Mouse (Mus musculus) neural tube, embryonic 12.5 days (tissue): Measurements from ENCODE around the gene Tmtc4. TPM values are rescaled to one million over a fixed set of nuclear protein-coding genes. Genes with fewer than 3 reads are reported as not detected.

Experiments
- ATAC-seq: fragments of 200-750 bp; cut with Nextera tagmentation; 2 replicates; pipeline ENCODE4 v1.8.0; 2017; ENCODE audit warnings: low read depth, mild to moderate bottlenecking, moderate TSS enrichment, moderate library complexity; ENCODE audit not compliant: low FRiP score
- H3K27ac ChIP-seq: fragments of 300-500 bp; sonication (generic); 2 replicates; pipeline ENCODE4 v1.5.1; 2016
- H3K27me3 ChIP-seq: fragments of 300-500 bp; sonication (generic); replicated peaks from 2 replicates; pipeline ENCODE4 v1.6.1; 2016; ENCODE audit warnings: mild to moderate bottlenecking
- H3K36me3 ChIP-seq: fragments of 300-500 bp; sonication (generic); 2 replicates; pipeline ENCODE4 v1.6.1; 2016; ENCODE audit warnings: mild to moderate bottlenecking
- H3K4me1 ChIP-seq: fragments of 300-500 bp; sonication (generic); 2 replicates; pipeline ENCODE4 v1.6.1; 2016
- H3K4me2 ChIP-seq: fragments of 300-500 bp; sonication (generic); replicated peaks from 2 replicates; pipeline ENCODE4 v1.6.1; 2016; ENCODE audit warnings: mild to moderate bottlenecking
- H3K4me3 ChIP-seq: fragments of 300-500 bp; sonication (generic); 2 replicates; pipeline ENCODE4 v1.5.1; 2016
- H3K9ac ChIP-seq: fragments of 300-500 bp; sonication (generic); 2 replicates; pipeline ENCODE4 v1.6.1; 2016; ENCODE audit warnings: mild to moderate bottlenecking
- H3K9me3 ChIP-seq: fragments of 300-500 bp; sonication (generic); 2 replicates; pipeline ENCODE4 v1.6.1; 2016; ENCODE audit warnings: mild to moderate bottlenecking
- WGBS: fragments of 180-500 bp; shearing (Covaris S2); methylation state at CpG from one replicate; pipeline ENCODE4 v1.1.7; 2016; 5-methylcytosine and 5-hydroxymethylcytosine counted together
- polyA plus RNA-seq: library from polyadenylated mRNA; unstranded; fragments of >200 nt; fragmentation: Nextera tagmentation; extraction: Ambion mirVana; gene quantifications from 2 replicates; pipeline ENCODE4 v1.2.1, GENCODE M21; 2016

The Tmtc4 gene
- polyA plus RNA-seq, 1 experiment from 2014 or later: 58.7 TPM

GRCm38 (mm10) chr14:122911265-122911664, 72.6 kb downstream of the Tmtc4 start:
- H3K4me1 ChIP-seq: peaks cover 4% of the 10 kb centered on the region
- peaks cover 11% of the 10 kb centered on the region for H3K27me3 ChIP-seq
- no peak for ATAC-seq
- no peak overlapping the region for H3K27ac ChIP-seq
- peaks cover 7% of the 10 kb centered on the region; the same call in 1 of the 2 replicates for H3K9me3 ChIP-seq
- H3K4me2 ChIP-seq: no peak overlapping the region
- no peak overlapping the region for H3K4me3 ChIP-seq
- H3K36me3 ChIP-seq: no peaks in the 10 kb centered on the region
- H3K9ac ChIP-seq: no peak overlapping the region

GRCm38 (mm10) chr14:122909368-122910091, 74.3 kb downstream of the Tmtc4 start:
- Histone ChIP-seq H3K9ac (no peak overlapping the region), H3K4me3 (no peak overlapping the region), H3K4me1 (peaks cover 4% of the 10 kb centered on the region), H3K36me3 (no peaks in the 10 kb centered on the region), H3K9me3 (peaks cover 7% of the 10 kb centered on the region; the same call in 1 of the 2 replicates), H3K27ac (no peak overlapping the region), H3K27me3 (peaks cover 11% of the 10 kb centered on the region), H3K4me2 (no peak overlapping the region)
- WGBS: 86% methylated on average over 5 of the region's 5 CpGs
- no peak for ATAC-seq

DNA sequence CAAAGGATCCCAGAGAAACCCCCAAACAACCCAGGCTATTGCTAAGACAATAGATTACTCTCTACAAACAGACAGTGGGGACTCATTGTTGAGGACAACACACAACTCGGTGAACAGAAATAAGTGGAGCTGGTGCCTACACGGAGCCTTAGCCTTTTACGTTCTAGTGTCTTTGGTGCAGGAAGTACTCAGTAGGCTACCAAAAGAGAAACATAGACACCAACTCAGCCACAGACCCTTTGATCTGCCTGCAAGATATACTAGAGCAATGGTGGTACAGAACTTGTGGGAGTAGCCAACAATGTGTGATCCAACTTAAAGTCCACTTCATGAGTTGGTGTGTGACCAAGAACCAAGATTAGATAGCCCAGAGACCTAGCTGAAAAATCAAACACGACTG, 75.8 kb downstream of the Tmtc4 start:
- Histone ChIP-seq H3K9me3 (peaks cover 7% of the 10 kb centered on the region; the same call in 1 of the 2 replicates), H3K9ac (no peak overlapping the region), H3K4me3 (no peak overlapping the region), H3K27ac (no peak overlapping the region), H3K36me3 (no peaks in the 10 kb centered on the region), H3K4me2 (no peak overlapping the region), H3K4me1 (peaks cover 2% of the 10 kb centered on the region), H3K27me3 (peaks cover 4% of the 10 kb centered on the region; the same call in 1 of the 2 replicates)
- 91% methylated on average over 4 of the region's 4 CpGs for WGBS
- no peak for ATAC-seq

DNA sequence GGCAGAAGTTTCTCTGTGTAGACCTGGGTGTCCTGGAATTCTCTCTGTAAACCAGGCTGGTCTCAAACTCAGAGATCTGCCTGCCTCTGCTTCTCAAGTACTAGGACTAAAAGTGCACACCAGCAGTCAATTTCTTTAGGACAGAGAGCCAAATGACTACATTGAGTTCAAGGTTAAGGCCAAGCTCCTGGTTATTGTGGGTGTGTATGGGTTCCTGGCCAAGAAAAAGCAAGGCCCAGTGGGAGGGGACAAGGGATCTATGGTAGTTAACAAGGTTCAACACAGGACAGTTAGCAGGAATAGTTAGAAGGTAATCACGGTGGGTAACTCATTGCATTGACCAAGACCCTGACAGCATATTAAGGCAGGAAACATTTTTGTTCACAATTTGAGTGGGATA, 78.8 kb downstream of the Tmtc4 start:
- H3K4me2 ChIP-seq: no peak overlapping the region
- H3K36me3 ChIP-seq: no peaks in the 10 kb centered on the region
- no peak overlapping the region for H3K9ac ChIP-seq
- no peaks in the 10 kb centered on the region for H3K4me1 ChIP-seq
- 94% methylated on average over 1 of the region's 1 CpGs for WGBS
- no peak overlapping the region for H3K27ac ChIP-seq
- no peak overlapping the region for H3K4me3 ChIP-seq
- ATAC-seq: no peak
- peaks cover 7% of the 10 kb centered on the region; the same call in 1 of the 2 replicates for H3K9me3 ChIP-seq
- no peaks in the 10 kb centered on the region for H3K27me3 ChIP-seq

DNA sequence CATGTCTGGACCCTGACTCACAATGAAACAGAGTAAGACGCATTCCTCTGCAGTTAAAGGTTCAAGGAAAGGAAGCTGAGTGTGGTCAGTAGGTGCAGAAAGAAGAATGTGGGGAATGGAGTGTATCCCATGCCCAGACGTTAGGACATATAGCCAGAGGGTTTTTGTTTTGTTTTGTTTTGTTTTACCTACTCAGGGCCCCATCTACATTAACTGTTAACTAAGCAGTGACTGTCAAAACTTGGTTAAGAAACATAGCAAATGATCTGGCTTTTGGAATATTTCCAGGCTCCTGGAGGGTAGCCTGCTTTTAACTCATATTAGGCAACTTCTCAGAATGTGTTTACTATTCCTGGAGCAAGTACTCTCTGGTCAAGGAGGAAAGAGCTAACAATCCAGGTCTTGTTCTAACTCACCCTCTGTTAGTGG, 79.9 kb downstream of the Tmtc4 start:
- no peak overlapping the region for H3K4me3 ChIP-seq
- WGBS: 79% methylated on average over 2 of the region's 2 CpGs
- peaks cover 7% of the 10 kb centered on the region; the same call in 1 of the 2 replicates for H3K9me3 ChIP-seq
- no peaks in the 10 kb centered on the region for H3K4me1 ChIP-seq
- H3K9ac ChIP-seq: no peak overlapping the region
- no peak for ATAC-seq
- no peaks in the 10 kb centered on the region for H3K36me3 ChIP-seq
- no peak overlapping the region for H3K27ac ChIP-seq
- no peaks in the 10 kb centered on the region for H3K27me3 ChIP-seq
- H3K4me2 ChIP-seq: no peak overlapping the region

DNA sequence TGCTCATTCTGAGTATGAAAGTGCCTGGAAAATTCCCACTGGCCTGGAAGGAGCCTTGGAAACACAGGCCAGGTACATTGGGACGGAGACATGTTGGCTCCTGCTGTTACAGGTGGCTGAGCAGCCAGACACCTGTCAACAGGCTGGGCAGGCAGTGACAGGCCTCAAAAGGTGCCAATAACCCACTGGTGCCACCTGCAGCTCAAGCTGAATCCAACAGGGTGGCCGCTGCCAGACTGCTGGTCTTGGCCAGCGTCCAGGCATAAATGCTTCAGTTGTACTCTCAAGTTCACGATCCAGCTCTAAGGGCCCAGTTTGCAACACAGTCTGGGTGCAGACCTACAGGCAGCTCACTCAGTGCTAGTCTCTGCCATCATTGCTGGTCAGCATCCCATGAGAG, 81.0 kb downstream of the Tmtc4 start:
- no peaks in the 10 kb centered on the region for H3K4me1 ChIP-seq
- ATAC-seq: no peak; the same call in 1 of the 2 replicates
- no peak overlapping the region for H3K4me2 ChIP-seq
- no peak overlapping the region for H3K9ac ChIP-seq
- H3K27ac ChIP-seq: no peak overlapping the region
- no peaks in the 10 kb centered on the region; the same call in 1 of the 2 replicates for H3K9me3 ChIP-seq
- no peak overlapping the region for H3K4me3 ChIP-seq
- no peaks in the 10 kb centered on the region for H3K36me3 ChIP-seq
- 71% methylated on average over 4 of the region's 4 CpGs for WGBS
- H3K27me3 ChIP-seq: no peaks in the 10 kb centered on the region

- Histone ChIP-seq H3K36me3 (no peaks in the 10 kb centered on the region), H3K27me3 (no peaks in the 10 kb centered on the region), H3K9me3 (no peaks in the 10 kb centered on the region), H3K4me1 (no peaks in the 10 kb centered on the region), H3K27ac (no peak overlapping the region), H3K9ac (no peak overlapping the region), H3K4me2 (no peak overlapping the region), H3K4me3 (no peak overlapping the region)
- no peak for ATAC-seq
- 76% methylated on average over 2 of the region's 2 CpGs for WGBS
Observed at GRCm38 (mm10) chr14:122902136-122902535, 81.7 kb downstream of the Tmtc4 start.

- no peak overlapping the region for H3K4me3 ChIP-seq
- H3K4me1 ChIP-seq: no peaks in the 10 kb centered on the region
- H3K27ac ChIP-seq: no peak overlapping the region
- 86% methylated on average over 2 of the region's 2 CpGs for WGBS
- H3K9me3 ChIP-seq: no peaks in the 10 kb centered on the region
- no peaks in the 10 kb centered on the region for H3K27me3 ChIP-seq
- no peak overlapping the region for H3K4me2 ChIP-seq
- H3K36me3 ChIP-seq: no peaks in the 10 kb centered on the region
- H3K9ac ChIP-seq: no peak overlapping the region
- ATAC-seq: no peak
Observed at GRCm38 (mm10) chr14:122901715-122902114, 82.1 kb downstream of the Tmtc4 start.

- H3K27me3 ChIP-seq: no peaks in the 10 kb centered on the region
- no peak for ATAC-seq
- no peaks in the 10 kb centered on the region for H3K4me1 ChIP-seq
- 81% methylated on average over 3 of the region's 3 CpGs for WGBS
- no peak overlapping the region for H3K9ac ChIP-seq
- H3K36me3 ChIP-seq: no peaks in the 10 kb centered on the region
- no peak overlapping the region for H3K4me3 ChIP-seq
- no peak overlapping the region for H3K27ac ChIP-seq
- no peak overlapping the region for H3K4me2 ChIP-seq
- H3K9me3 ChIP-seq: no peaks in the 10 kb centered on the region
Observed at GRCm38 (mm10) chr14:122901177-122901576, 82.7 kb downstream of the Tmtc4 start.

GRCm38 (mm10) chr14:122900679-122901078, 83.2 kb downstream of the Tmtc4 start:
- Histone ChIP-seq H3K27ac (no peak overlapping the region), H3K4me1 (no peaks in the 10 kb centered on the region), H3K4me2 (no peak overlapping the region), H3K9ac (no peak overlapping the region), H3K9me3 (no peaks in the 10 kb centered on the region), H3K27me3 (no peaks in the 10 kb centered on the region), H3K36me3 (no peaks in the 10 kb centered on the region), H3K4me3 (no peak overlapping the region)
- ATAC-seq: no peak

GRCm38 (mm10) chr14:122898550-122898949, 85.3 kb downstream of the Tmtc4 start:
- Histone ChIP-seq H3K4me3 (no peak overlapping the region), H3K9ac (no peak overlapping the region), H3K9me3 (no peaks in the 10 kb centered on the region), H3K36me3 (no peaks in the 10 kb centered on the region), H3K27ac (no peak overlapping the region), H3K4me1 (no peaks in the 10 kb centered on the region), H3K27me3 (no peaks in the 10 kb centered on the region), H3K4me2 (no peak overlapping the region)
- no peak for ATAC-seq

DNA sequence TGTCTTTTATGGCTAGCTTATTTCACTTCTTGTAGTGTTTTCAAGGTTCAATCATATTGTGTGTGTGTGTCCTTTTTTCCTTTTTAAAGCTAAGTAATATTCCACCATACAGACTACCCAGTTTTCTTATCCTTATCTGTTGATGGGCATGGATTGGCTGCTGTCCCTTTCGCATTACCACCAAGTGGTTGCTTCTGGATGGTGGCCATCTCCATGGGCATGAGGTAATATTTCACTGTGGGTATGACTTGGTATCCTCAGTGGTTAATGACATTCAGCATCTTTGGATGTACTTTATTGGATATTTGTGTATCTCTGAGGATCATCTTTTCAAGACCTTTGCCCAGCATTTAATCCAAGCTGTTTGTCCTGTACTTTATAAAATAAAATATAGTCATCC, 87.7 kb downstream of the Tmtc4 start:
- WGBS: 100% methylated on average over 1 of the region's 1 CpGs
- no peak overlapping the region for H3K4me3 ChIP-seq
- peaks cover 5% of the 10 kb centered on the region; the same call in 1 of the 2 replicates for H3K36me3 ChIP-seq
- no peaks in the 10 kb centered on the region for H3K9me3 ChIP-seq
- H3K27ac ChIP-seq: no peak overlapping the region
- H3K27me3 ChIP-seq: no peaks in the 10 kb centered on the region
- H3K9ac ChIP-seq: no peak overlapping the region
- H3K4me1 ChIP-seq: no peaks in the 10 kb centered on the region
- no peak for ATAC-seq
- H3K4me2 ChIP-seq: no peak overlapping the region

DNA sequence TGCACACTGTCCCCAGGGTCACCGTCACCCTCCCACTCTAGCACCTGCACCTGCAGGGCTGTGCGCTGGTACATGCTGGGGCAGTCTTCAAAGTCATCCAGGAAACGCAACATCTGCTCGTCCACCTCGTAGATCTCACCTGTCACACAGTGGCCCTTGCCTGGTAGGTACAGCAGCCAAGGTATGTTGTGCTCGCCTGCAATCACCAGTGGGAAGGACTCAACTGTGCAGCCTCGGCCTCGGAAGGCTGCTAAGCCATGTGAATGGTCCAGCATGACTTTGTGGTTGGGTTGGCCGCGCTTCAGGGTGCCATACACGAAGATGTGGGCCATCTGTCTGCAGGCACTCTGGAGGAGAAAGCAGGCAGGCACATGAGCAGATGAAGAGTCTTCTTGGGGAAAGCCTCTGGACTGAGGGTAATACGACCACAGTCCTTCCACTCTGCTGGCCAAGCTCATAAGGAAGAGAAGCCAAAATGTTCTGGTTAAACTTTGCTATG, 92.3 kb downstream of the Tmtc4 start:
- no peak overlapping the region for H3K9ac ChIP-seq
- no peaks in the 10 kb centered on the region for H3K9me3 ChIP-seq
- H3K27me3 ChIP-seq: no peaks in the 10 kb centered on the region
- no peak for ATAC-seq
- no peak overlapping the region for H3K27ac ChIP-seq
- no peak overlapping the region for H3K4me2 ChIP-seq
- no peaks in the 10 kb centered on the region for H3K4me1 ChIP-seq
- H3K36me3 ChIP-seq: peaks cover 5% of the 10 kb centered on the region; the same call in 1 of the 2 replicates
- no peak overlapping the region for H3K4me3 ChIP-seq
- 92% methylated on average over 12 of the region's 12 CpGs for WGBS
